Mouse (Mus musculus): ENCODE results near the gene Erlin1. TPM values are rescaled to one million over a fixed set of nuclear protein-coding genes. Genes with fewer than 3 reads are reported as not detected.

The Erlin1 gene
- 6.4 and 7.9 TPM in 2 replicates for total RNA-seq (2014; rRNA removed)
- polyA plus RNA-seq (2015; fragmentation: Nextera tagmentation; extraction: Ambion mirVana), result 13.8 and 14.4 TPM in 2 replicates

DNA sequence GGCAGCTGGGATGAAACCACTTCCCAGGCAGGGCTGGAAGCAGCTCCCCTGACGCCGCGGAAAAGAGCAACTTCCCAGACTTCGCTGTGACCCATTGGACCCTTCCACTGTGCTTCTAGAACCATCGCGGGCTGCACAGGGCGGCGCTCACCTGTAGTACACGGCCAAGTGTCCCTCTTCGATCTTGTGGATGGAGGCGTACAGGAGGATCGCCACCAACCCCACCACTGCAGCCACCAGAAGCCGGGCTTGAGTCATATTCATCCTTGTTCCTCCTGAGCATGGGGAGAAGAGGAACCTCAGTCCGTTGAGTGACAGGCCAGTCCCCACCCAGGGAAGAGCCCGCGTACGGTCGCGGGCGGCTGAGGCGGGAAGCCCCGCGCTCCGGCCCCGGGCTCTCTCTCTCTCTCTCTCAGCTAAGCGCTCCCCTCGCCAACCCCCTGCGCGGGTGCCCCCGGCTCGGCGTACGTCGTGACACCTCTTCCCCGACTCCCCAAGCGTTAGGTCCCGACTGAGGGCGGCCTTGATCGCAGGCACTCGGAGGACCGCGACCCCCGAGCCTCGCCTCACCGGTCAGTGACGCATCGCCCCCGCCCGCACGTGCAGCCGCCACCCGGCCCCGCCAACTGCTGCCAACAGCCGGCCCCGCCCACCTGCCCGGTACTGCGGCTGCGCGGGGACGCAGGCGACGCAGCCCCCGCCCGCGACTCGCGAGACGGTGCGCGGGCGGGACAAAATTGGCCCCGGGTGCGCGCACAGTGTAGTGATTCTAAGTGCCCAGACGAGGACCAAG is at the start of gene Erlin1:
Erlin1 (minus strand) TSS at position 665 of the 793 bp plus-strand sequence.
- Histone ChIP-seq H3K9me3 (ENCODE audit: low read length) (no peaks in the 10 kb centered on the region), H3K9ac (replicated peaks; ENCODE audit: low read length) (peak within 1 kb of the TSS; percentile 67), H3K27ac (peak within 1 kb of the TSS; percentile 67), H3K36me3 (ENCODE audit: insufficient read depth, low read length) (0 out of 2 replicates have a peak, but pooled peaks cover 7% of the 10 kb centered on the region), H3K27me3 (ENCODE audit: insufficient read depth, low read length) (no peaks in the 10 kb centered on the region), H3K4me2 (ENCODE audit: low read depth, low read length) (peak within 1 kb of the TSS; percentile 93), H3K4me1 (ENCODE audit: insufficient read depth, low read length) (peaks cover 6% of the 10 kb centered on the region; the same call in 1 of the 2 replicates), H3K4me3 (ENCODE audit: low read length) (peak within 1 kb of the TSS; percentile 69)
- peak; percentile 96 for ATAC-seq
- 1% methylated on average over 71 of the region's 75 CpGs for WGBS
- peak; percentile 96 for DNase-seq (ENCODE audit: low spot score)
- no peak for TF ChIP-seq CTCF (IDR thresholded peaks at IDR 0.05; ENCODE audit: low read depth)

DNA sequence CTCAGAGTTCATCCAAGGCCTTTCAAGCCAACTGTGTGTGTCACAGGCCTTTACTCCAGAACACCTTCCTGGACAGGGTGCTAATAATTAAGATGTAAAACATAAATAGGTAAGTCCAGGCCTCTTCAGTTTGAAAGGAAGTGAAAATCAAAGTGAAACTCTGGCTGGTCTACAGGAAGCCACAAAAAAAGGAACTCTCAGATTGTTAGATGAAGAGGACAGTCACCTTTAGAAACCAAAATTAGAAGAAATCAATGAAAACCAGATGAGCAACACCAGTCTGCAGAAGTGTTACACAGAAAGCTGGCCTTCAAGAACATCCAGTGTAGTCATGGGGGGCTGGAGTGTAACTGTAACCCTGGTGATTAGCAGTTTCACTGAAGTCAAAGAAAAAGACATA is 48.2 kb upstream of the Erlin1 start:
- H3K4me2 ChIP-seq (ENCODE audit: low read depth, low read length), result no peak overlapping the region
- no peak overlapping the region for H3K9ac ChIP-seq (replicated peaks; ENCODE audit: low read length)

DNA sequence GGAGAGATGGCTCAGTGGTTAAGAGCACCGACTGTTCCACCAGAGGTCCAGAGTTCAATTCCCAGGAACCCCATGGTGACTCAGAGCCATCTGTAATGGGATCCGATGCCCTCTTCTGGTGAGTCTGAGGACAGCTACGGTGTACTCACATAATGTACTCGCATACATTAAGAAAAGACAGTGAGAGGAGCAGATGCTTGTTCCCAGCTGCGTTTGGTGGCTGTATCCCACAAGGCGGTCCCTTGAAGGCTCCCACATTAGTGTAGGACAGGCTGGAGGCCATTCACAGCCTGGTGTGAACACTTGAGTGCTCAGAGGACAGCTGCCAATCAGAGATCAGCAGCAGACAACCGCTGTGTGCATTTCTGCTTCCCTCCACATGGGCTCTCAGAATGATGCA is 42.1 kb upstream of the Erlin1 start:
- DNase-seq (ENCODE audit: low spot score) (peak; percentile 49), ATAC-seq (peak; percentile 39; the same call in 1 of the 2 replicates)
- peaks cover 37% of the 10 kb centered on the region for H3K36me3 ChIP-seq (ENCODE audit: insufficient read depth, low read length)
- no peaks in the 10 kb centered on the region for H3K27me3 ChIP-seq (ENCODE audit: insufficient read depth, low read length)
- H3K9me3 ChIP-seq (ENCODE audit: low read length), result no peaks in the 10 kb centered on the region
- H3K4me3 ChIP-seq (ENCODE audit: low read length), result no peak overlapping the region
- no peak overlapping the region for H3K27ac ChIP-seq
- no peak overlapping the region for H3K9ac ChIP-seq (replicated peaks; ENCODE audit: low read length)
- TF ChIP-seq CTCF (IDR thresholded peaks at IDR 0.05; ENCODE audit: low read depth), result peak; percentile 62
- WGBS, result 47% methylated on average over 7 of the region's 7 CpGs
- no peak overlapping the region for H3K4me2 ChIP-seq (ENCODE audit: low read depth, low read length)
- peaks cover 4% of the 10 kb centered on the region for H3K4me1 ChIP-seq (ENCODE audit: insufficient read depth, low read length)

More for the DNA sequence above, 48.2 kb upstream of the Erlin1 start:
- H3K4me3 ChIP-seq (ENCODE audit: low read length), result no peak overlapping the region
- DNase-seq (ENCODE audit: low spot score) (no peak), ATAC-seq (no peak)
- H3K36me3 ChIP-seq (ENCODE audit: insufficient read depth, low read length), result peaks cover 46% of the 10 kb centered on the region
- H3K4me1 ChIP-seq (ENCODE audit: insufficient read depth, low read length), result no peaks in the 10 kb centered on the region
- no peaks in the 10 kb centered on the region for H3K27me3 ChIP-seq (ENCODE audit: insufficient read depth, low read length)
- no peak for TF ChIP-seq CTCF (IDR thresholded peaks at IDR 0.05; ENCODE audit: low read depth)
- H3K9me3 ChIP-seq (ENCODE audit: low read length), result no peaks in the 10 kb centered on the region
- H3K27ac ChIP-seq, result no peak overlapping the region

DNA sequence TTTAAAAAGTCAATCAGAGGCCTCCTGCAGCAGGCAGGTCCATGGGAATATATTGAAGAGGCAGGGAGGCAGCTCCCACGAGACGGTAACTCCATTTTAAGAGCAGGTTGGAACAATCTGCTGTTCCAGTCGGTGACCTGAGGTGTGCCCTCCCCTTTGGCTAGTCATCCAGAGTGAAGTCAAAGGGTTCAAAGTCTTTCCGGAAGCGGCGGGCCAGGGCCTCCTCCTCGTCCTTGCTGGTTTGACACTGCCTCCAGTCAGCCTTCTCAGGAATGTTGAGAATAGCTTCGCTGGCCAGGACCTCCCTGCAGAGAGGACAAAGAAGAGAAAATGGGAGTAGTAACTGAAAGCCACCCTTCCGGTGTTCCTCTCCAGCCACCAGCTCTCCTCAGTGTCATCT is 40.8 kb upstream of the Erlin1 start:
- WGBS, result 86% methylated on average over 9 of the region's 9 CpGs
- no peak for DNase-seq (ENCODE audit: low spot score)

GRCm38 (mm10) chr19:44108996-44109395 is 39.4 kb upstream of the Erlin1 start:
- Histone ChIP-seq H3K9ac (replicated peaks; ENCODE audit: low read length) (no peak overlapping the region), H3K4me2 (ENCODE audit: low read depth, low read length) (no peak overlapping the region), H3K27me3 (ENCODE audit: insufficient read depth, low read length) (no peaks in the 10 kb centered on the region), H3K27ac (no peak overlapping the region), H3K9me3 (ENCODE audit: low read length) (no peaks in the 10 kb centered on the region), H3K36me3 (ENCODE audit: insufficient read depth, low read length) (peaks cover 34% of the 10 kb centered on the region), H3K4me1 (ENCODE audit: insufficient read depth, low read length) (peaks cover 4% of the 10 kb centered on the region), H3K4me3 (ENCODE audit: low read length) (no peak overlapping the region)
- no peak for DNase-seq (ENCODE audit: low spot score)
- ATAC-seq, result no peak
- no peak for TF ChIP-seq CTCF (IDR thresholded peaks at IDR 0.05; ENCODE audit: low read depth)

More for the DNA sequence above, 40.8 kb upstream of the Erlin1 start:
- peaks cover 36% of the 10 kb centered on the region for H3K36me3 ChIP-seq (ENCODE audit: insufficient read depth, low read length)
- H3K4me2 ChIP-seq (ENCODE audit: low read depth, low read length), result no peak overlapping the region
- H3K9me3 ChIP-seq (ENCODE audit: low read length), result no peaks in the 10 kb centered on the region
- ATAC-seq, result no peak
- H3K27me3 ChIP-seq (ENCODE audit: insufficient read depth, low read length), result no peaks in the 10 kb centered on the region
- no peak overlapping the region for H3K27ac ChIP-seq
- peaks cover 4% of the 10 kb centered on the region for H3K4me1 ChIP-seq (ENCODE audit: insufficient read depth, low read length)
- no peak overlapping the region for H3K9ac ChIP-seq (replicated peaks; ENCODE audit: low read length)
- H3K4me3 ChIP-seq (ENCODE audit: low read length), result no peak overlapping the region
- no peak for TF ChIP-seq CTCF (IDR thresholded peaks at IDR 0.05; ENCODE audit: low read depth)

DNA sequence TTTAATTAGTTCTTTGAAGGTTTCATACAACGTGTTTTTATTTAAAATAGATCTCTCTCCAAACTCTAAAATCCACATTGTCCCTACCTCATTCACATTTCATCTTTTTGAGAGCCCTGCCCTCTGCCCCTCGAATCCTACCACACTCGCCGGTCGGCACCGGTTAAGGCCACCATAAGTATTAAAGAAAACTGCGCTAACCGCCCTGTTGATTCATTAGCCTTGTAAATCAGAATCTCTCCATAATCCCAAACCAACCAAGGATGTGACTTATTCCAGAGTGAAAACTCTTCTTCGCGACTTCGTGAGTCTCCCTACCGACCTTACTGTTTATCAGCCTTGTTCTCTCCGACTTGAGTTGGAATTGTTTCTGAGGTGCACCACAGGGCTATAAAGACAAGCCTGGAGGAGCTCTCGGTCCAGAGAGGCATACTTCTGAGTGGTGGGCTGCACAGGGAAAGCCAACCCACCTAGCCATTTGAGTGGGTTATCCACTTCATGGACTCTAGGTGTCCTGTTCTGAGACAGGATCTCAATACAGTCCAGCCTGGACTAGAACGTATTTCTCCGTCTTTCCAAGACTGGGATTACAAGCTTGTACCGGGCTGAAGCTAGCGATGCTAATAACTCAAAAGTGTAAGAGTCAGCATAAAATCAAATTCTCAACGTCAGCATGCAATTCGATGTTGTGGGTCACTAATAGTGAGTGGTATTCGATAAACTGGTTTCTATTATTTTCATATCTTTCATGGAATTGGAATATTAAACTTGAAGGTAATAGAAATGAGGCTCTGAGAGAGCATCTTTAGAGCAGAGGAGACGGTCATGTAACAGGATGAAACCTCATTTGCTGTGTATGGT is 38.3 kb upstream of the Erlin1 start:
- 25% methylated on average over 22 of the region's 22 CpGs for WGBS
- peak overlapping the region; percentile 79 for H3K27ac ChIP-seq
- H3K9me3 ChIP-seq (ENCODE audit: low read length), result no peaks in the 10 kb centered on the region
- peaks cover 4% of the 10 kb centered on the region for H3K4me1 ChIP-seq (ENCODE audit: insufficient read depth, low read length)
- no peak for TF ChIP-seq CTCF (IDR thresholded peaks at IDR 0.05; ENCODE audit: low read depth)
- ATAC-seq (peak; percentile 64), DNase-seq (ENCODE audit: low spot score) (no peak)
- peak overlapping the region; percentile 87 for H3K4me3 ChIP-seq (ENCODE audit: low read length)
- no peaks in the 10 kb centered on the region for H3K27me3 ChIP-seq (ENCODE audit: insufficient read depth, low read length)
- H3K36me3 ChIP-seq (ENCODE audit: insufficient read depth, low read length), result peaks cover 23% of the 10 kb centered on the region; the same call in 1 of the 2 replicates
- H3K4me2 ChIP-seq (ENCODE audit: low read depth, low read length), result peak overlapping the region; percentile 86
- peak overlapping the region; percentile 96 for H3K9ac ChIP-seq (replicated peaks; ENCODE audit: low read length)
